Mouse (Mus musculus) gastrocnemius, postnatal 10 days (tissue): ENCODE data around the gene Ext2. TPM values are rescaled to one million over a fixed set of nuclear protein-coding genes. Genes with fewer than 3 reads are reported as not detected.

Source experiments
- DNase-seq: peaks from one replicate; pipeline ENCODE4 v3.0.0; 2021; ENCODE audit warnings: mixed read lengths
- total RNA-seq, 2 experiments: library from RNA; stranded (reverse); gene quantifications; 2 replicates each; pipeline ENCODE4 v1.2.3; 2021

Gene Ext2
- total RNA-seq, 2 experiments from 2014 or later: 41.0 to 52.8 TPM

DNA sequence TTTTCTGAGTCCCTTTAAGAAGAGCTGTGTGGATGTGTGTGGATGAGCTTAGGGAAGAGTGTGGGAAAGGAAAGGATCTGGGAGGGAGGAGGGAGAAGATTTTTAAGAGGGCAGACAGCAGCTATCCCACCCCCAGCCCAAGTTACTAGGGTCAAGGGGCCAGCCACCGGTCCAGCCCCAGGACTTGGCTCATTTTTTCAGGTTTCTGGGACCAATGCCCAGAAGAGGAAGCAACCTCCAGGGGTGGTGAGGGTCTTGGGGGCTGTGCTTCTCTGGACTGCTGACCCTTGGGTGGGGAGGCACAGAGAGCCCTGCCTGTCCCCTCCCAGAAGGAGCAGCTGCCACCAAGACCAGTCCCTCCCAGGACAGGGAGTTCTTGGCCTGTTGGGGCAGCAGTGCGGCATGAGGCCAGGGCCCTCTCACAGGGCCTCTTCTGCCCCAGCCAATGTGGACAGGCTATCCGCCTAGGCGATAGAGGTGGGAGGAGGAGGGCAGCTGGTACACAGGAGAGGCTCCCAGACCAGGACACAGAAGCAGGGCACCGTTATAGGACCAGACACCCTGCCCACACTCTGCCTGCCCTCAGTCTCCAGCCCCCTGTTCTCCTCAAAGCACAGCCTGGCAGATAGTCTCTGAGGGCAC, 203.0 kb downstream of the Ext2 start:
- peak; percentile 59 for DNase-seq

- no peak for DNase-seq
These were observed 203.7 kb downstream of the Ext2 start for GRCm38 (mm10) chr2:93618447-93619199.

- DNase-seq: no peak
These were observed 206.3 kb downstream of the Ext2 start for GRCm38 (mm10) chr2:93615845-93616689.

DNA sequence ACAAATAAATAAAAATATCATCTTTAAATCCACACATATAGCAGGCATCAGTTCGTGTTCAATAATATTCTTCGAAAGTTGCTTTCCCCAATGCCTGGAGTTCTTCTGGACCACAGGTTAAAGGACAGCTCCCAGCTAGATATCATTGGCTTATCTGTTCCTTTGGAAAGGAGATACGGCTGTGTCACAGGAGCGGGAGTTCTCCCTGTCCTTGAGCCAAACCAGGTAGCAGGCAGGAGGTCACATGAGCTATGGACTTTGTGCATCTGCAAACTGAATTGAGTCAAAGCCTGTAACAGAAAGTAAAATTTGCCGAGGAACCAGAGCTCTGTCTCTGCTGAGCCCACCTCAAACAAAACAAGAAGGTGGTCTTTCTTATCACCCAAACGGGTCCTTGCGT, 209.3 kb downstream of the Ext2 start:
- no peak for DNase-seq

Other genes starting within 250 kb of the Ext2 start
- under 1 TPM; 0.78 to 0.81 TPM for gene Alx4, start 180.2 kb downstream of the Ext2 start, total RNA-seq
- gene Accs, start 27.4 kb upstream of the Ext2 start, total RNA-seq: 1 to 10 TPM; 4.2 to 6.2 TPM
- gene Accsl, start 46.6 kb upstream of the Ext2 start, total RNA-seq: not detected
- gene Gm13889, start 134.6 kb upstream of the Ext2 start, total RNA-seq: 10 to 100 TPM; 14.4 to 19.7 TPM
- gene Gm27027, start 173.8 kb upstream of the Ext2 start, total RNA-seq: under 1 TPM in 1 of 2 experiments, not detected in 1; 0.54 TPM
- gene Alkbh3, start 188.2 kb upstream of the Ext2 start, total RNA-seq: 10 to 100 TPM; 61.1 to 65.6 TPM